Mouse (Mus musculus): ENCODE data around the gene Thop1.
"Not testable (repeated sequence)": the region's sequence is repeated elsewhere in the genome, so short reads cannot be mapped to it uniquely, and the experiment has no call there.

Thop1 gene

DNA sequence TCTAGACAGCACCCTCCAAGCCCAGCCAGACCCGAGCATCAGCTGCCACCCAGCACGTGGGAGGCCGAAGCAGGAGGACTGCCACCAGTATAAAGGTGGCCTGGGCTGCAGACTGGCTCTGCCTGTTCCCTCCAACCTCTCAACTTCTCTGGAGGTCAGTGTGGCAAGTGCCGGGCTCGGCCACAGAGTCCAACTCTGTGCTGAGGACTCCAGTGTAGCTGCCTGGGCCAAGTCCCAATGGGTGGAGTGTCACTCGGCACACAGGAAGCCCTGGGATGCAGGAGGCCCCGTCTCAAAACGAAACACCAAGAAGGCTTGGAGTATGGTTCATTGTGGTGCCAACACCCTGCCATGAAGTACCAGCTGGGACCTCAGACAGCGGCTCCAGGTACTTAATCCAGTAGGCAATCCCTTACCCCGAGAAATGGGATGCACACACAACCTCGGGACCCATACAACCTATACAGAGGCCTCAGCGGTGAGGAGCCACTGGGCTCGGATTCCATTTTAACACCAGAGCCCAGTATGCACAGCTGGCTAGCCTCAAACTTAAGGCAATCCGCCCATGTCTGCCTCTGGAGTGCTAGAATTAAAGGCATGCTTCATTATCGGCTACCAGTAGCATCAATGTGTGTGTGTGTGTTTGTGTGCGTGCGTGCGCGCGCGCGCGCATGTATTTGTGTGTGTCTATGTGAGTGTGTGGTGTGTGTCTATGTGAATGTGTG, 12.3 kb upstream of the Thop1 start:
- peak in 1 of 2 experiments; percentile 63 for DNase-seq (ENCODE audit: inconsistent age in 2 of 2, low spot score in 1 of 2)

DNA sequence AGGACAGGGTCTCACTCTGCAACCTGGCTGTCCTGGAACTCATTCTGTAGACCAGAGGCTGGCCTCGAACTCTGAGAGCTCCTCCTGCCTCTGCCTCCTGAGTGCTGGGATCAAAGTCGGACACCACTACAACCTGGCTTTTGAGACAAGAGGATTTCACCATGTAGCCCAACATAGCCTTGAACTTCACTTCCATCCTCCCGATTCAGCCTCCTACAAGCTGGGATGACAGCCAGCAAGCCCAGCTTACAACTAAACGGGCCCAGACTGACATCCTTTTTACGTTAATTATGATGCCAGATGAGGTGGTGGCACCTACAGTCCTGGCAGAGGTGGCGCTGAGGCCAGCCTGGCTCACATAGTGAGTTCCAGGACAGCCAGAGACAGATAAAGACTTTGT, 10.9 kb upstream of the Thop1 start:
- DNase-seq (ENCODE audit: inconsistent age in 2 of 2, low spot score in 1 of 2) = peak in 1 of 2 experiments; percentile 75

- peak; percentile 99 to 100 for DNase-seq (ENCODE audit: inconsistent age in 2 of 2, low spot score in 1 of 2)
These were observed 10.0 kb upstream of the Thop1 start, which contains the start of gene Sgta for GRCm38 (mm10) chr10:81059603-81060543. Gene Sgta, minus strand, starts transcription at chr10:81060181.

DNA sequence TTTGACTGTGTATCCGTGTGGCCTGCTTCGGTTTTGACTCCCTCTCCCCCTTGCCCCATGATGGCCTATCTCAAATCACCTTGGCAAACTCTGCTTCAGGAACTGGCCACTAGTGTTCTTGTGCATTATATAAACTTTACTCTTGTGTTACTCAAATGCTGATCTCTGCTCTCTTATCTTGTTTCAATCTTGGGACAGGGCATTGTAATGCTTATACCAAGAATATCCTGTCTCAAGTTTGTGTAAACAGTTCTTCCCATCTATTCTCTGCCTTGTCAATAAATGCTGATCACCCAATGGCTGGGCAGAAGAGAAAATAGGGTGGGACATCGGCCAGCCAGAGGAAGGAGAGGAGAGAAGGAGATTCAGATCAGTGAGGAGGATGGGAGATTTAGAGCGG, 7.1 kb upstream of the Thop1 start:
- DNase-seq (ENCODE audit: inconsistent age in 2 of 2, low spot score in 1 of 2) = no peak

DNA sequence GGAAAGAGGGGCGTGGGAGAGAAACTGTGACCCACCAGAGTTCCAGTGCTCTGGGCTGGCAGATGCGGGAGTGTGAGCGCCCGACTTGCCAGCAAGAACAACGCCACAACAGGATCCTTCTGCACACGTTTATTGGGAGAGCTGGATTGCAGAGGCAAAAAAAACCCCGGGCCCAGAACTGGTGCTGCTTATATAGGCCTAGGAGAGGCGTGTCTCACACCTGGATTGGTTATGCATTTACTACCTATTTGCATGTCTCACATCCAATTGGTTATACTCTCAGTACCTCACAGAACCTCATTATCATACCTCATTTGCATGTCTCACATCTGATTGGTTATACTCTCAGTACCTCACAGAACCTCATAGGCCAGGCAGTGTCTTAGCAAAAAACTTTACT, 5.3 kb upstream of the Thop1 start:
- DNase-seq (ENCODE audit: inconsistent age in 2 of 2, low spot score in 1 of 2) = not testable (repeated sequence)

DNA sequence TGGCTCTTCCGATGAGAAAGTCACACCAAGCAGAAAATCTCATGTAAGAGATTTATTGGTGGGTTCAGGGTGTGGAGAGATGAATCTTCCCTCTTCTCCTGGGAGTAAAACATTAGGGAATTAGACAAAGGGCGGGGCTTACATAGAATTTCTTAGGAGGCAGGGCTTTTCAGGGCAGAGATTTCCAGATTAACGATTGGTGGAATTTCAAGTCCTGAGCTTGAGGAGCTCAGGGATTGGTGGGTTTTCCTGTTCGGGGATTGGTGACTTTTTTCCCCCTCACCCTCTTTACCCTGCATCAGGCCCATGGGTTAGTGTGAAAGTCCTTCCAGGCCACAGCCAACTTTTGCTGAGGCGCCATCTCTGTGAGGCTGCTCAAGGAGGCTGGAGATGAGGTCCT, 1.1 kb upstream of the Thop1 start:
- no peak for DNase-seq (ENCODE audit: inconsistent age in 2 of 2, low spot score in 1 of 2)

DNA sequence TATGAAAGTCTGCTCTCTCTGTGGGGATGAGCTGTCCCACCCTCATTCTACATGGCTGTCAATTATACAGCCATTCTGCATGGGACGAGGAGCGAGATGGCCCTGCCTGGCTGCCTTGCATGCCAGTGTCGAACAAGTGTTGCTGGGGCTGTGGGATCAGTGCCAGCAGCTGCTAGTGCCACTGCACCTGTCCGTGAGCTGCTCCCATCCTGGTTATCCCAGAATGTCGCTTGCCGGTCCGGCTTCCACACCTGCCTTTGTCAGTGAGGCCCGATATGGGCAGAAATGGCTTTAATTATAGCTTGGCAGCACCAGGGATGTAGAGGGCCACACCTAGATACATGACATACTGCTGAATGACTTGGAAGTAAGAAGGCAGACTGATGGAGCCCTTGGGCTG, 2.5 kb downstream of the Thop1 start:
- no peak for DNase-seq (ENCODE audit: inconsistent age in 2 of 2, low spot score in 1 of 2)

- no peak for DNase-seq (ENCODE audit: inconsistent age in 2 of 2, low spot score in 1 of 2)
These were observed 3.6 kb downstream of the Thop1 start for GRCm38 (mm10) chr10:81073464-81073863.

DNA sequence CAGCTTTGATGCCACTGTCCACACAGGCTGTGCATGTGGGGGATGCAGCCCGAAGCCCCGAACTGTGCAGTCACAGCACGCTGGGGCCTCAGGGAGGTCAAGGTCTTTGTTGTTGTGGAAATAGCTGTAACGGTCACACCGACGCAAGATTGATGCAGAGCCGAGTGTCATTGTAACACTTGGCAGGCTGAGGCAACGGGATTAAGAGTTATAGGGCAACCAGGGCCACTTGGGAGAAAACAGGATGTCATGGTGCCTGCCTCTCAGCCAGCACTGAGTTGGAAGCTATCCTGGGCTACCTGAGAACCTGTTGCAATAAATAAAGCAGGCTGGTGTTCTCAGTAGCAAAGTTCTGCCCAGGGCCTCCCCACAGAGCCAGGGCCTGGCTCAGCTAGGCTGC, 5.9 kb downstream of the Thop1 start:
- peak in 1 of 2 experiments; percentile 35 for DNase-seq (ENCODE audit: inconsistent age in 2 of 2, low spot score in 1 of 2)

GRCm38 (mm10) chr10:81076356-81076755, 6.5 kb downstream of the Thop1 start:
- no peak for DNase-seq (ENCODE audit: inconsistent age in 2 of 2, low spot score in 1 of 2)

GRCm38 (mm10) chr10:81077916-81078315, 8.1 kb downstream of the Thop1 start:
- peak; percentile 83 to 87 for DNase-seq (ENCODE audit: inconsistent age in 2 of 2, low spot score in 1 of 2)

DNA sequence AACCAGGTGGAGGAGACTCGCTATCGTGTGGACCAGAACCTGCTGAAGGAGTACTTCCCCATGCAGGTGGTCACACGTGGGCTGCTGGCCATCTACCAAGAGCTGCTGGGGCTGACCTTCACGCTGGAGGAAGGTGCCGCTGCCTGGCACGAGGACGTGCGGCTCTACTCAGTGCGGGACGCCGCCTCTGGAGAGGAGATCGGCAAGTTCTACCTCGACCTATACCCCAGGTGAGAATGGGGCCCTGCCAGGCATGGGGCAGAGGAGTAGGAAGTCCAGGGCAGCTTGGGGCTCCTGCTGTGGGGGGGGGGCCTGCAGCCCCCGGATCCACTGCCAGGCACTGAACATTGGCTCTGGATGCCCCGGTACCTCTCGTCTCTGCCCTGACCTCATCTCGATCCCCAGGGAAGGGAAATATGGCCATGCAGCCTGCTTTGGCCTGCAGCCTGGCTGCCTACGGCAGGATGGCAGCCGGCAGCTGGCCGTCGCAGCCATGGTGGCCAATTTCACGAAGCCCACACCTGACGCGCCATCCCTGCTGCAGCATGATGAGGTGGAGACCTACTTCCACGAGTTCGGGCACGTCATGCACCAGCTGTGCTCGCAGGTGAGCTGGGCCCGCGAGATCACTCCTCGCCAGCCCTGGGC, 10.3 kb downstream of the Thop1 start:
- no peak for DNase-seq (ENCODE audit: inconsistent age in 2 of 2, low spot score in 1 of 2)

GRCm38 (mm10) chr10:81082168-81082960, 12.5 kb downstream of the Thop1 start:
- peak; percentile 75 to 93 for DNase-seq (ENCODE audit: inconsistent age in 2 of 2, low spot score in 1 of 2)

- peak in 1 of 2 experiments; percentile 46 for DNase-seq (ENCODE audit: inconsistent age in 2 of 2, low spot score in 1 of 2)
These were observed 17.2 kb downstream of the Thop1 start for GRCm38 (mm10) chr10:81087021-81087420.

- no peak for DNase-seq (ENCODE audit: inconsistent age in 2 of 2, low spot score in 1 of 2)
These were observed 19.4 kb downstream of the Thop1 start for GRCm38 (mm10) chr10:81089216-81089615.

- DNase-seq (ENCODE audit: inconsistent age in 2 of 2, low spot score in 1 of 2) = no peak
These were observed 20.8 kb downstream of the Thop1 start for GRCm38 (mm10) chr10:81090621-81091020.

DNA sequence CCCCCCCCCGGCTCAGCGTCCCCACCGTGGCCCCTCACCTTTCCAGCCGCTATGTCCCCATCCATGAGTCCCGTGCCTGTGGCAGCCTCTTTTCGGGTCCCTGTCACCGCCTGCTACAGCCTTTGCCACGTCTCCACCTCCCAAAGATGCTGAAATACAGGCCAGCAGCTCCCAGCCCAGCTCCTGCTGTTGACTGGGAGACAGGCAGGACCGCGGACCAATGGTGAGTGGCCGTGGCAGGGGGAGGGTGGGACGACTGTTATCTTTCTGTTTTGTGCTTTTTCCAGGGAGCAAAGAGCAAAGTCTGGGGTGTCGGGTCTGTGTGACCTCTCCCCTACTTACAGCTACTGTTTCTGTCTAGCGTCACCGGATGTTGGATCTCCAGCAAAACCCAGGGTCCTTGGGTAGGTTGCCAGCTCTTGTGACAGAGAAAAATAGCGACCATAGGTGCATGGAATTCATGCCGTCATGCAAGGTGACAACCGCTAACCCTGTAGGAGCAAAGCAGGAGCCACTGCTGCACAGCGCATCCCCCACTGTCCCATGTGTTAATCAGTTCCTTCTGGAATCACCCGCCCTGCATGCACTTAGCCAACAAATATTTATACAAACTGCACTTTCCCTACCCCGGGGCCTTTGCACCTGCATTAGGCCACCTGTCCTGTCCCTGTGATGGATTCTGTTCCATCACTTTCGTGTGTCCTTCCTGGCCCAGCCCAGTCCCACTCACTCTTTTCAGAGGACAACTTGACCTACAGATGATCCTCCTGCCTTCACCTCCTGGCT, 22.8 kb downstream of the Thop1 start:
- DNase-seq (ENCODE audit: inconsistent age in 2 of 2, low spot score in 1 of 2) = peak; percentile 78 to 89

GRCm38 (mm10) chr10:81094931-81095678, 25.3 kb downstream of the Thop1 start:
- DNase-seq (ENCODE audit: inconsistent age in 2 of 2, low spot score in 1 of 2) = no peak

DNA sequence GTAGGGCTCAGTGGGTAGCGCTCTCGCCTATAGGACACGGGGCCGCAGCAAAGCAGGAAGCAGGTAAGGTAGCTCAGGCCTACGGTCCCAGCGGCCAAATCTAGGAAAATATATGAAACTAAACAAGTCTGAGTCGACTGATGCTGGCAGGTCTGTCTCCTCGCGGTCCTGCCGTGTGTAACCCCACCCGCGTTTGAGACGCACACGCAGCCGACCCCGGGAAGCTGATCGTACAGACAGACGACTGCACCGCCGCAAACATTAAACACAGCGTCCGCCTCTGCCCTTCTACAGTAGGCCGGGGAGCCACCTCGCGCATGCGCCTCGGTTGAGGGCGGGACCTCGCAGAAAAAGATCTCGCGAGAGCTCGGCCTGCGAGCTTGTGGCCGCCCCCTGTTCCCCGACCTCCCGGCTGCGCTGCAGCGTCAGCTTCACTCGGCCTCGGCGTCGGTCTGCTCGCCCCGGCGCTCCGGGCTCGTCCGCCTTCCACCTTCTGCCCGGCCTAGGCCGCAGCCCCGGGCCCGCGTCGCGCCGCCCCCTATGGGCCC, 35.8 kb downstream of the Thop1 start, which contains the start of gene Map2k2:
Map2k2 (plus strand) TSS at position 351 of the 548 bp plus-strand sequence.
- DNase-seq (ENCODE audit: inconsistent age in 2 of 2, low spot score in 1 of 2) = peak; percentile 98 to 99

Measured in adrenal gland, adult (tissue).